Mouse (Mus musculus) effector memory CD4-positive, alpha-beta T cell, adult 5 months (primary cell): Measurements from ENCODE around the gene Slc11a2. TPM values are rescaled to one million over a fixed set of nuclear protein-coding genes. Genes with fewer than 3 reads are reported as not detected.

ENCODE experiments used
- polyA plus RNA-seq: library from polyadenylated mRNA; unstranded; fragments of 100-300 nt; shearing (Covaris generic); gene quantifications from one replicate; pipeline ENCODE4 v1.2.1, GENCODE M21; 2017

The Slc11a2 gene
- polyA plus RNA-seq, result 34.4 TPM

DNA sequence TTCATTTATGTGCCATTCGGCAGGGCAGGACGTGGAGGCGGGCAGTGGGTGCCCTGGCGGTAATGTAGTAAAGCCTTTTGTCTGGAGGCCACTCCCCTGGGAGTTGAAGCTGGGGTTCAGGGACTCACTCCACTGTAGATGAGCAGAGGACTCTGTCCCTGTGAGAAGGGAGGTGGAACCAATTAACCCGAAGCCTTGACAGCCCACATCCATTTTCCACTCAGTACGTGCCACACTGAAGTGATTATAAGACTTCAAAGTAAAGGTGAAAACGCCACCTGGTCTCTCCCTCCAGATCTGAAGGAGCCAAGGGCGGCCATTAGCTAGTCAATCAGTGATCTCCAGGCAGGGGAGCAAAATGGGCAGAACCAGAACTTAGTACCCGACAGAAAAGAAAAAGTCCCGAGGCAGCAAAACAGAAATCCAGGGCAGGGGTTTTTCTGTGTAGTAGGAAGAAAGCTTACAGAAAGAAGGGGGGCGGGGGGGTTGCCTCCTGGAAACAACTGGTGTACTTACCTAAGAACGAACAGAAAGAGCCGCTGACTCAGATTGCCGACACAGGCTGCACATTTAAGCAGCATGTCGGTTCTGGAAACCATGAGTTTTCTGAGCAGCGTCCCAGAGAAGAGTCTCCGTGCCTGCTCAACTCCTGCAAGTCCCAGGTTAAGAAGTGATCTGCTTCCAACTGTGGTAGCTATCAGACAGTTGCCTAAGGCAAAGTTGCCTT, at the start of gene Slc11a2:
Slc11a2 (minus strand) TSS at position 677 of the 727 bp plus-strand sequence.

DNA sequence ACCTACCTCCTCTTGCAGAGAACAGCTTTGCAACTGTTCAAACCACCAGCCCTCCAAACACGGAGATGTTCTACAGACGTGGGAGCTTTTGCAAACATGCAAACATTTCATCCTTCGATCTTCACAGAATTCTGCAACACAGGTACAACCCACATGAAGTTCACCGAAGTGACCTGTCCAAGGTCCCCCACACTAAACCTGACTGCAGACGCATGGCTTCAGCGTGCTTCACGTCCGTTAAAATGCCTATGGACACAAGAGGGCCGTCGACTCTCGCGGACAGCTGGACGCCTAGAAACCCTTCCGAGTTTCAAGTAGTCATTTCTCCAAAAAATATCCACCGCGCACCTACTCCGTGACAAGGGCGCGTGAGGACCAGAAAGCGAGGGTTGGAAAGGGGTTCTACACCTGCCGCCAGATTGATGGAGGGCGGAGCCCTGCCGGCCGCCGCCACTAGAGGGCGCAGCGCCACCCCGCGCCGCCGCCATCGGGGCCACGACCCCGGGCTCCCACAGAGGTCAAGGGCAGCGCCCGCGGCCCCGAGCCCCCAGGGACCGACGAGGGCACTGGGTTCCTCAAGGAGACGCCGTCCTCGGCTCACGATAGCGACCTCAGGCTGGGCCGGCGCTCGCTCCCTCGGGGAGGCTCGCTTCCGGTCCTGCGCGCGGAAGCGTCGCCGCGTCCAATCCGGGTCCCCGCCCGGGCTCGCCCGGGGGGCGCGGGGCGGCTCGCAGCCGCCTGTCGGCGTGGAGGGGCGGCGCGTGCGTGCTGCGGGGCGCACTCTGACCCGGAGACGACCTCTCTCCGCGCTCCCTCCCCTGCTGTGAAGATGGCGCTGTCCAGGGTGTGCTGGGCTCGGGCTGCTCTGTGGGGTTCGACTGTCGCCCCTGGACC, 43.7 kb upstream of the Slc11a2 start, which contains the start of gene Letmd1:
Letmd1 (plus strand) TSS at position 729 of the 894 bp plus-strand sequence.

DNA sequence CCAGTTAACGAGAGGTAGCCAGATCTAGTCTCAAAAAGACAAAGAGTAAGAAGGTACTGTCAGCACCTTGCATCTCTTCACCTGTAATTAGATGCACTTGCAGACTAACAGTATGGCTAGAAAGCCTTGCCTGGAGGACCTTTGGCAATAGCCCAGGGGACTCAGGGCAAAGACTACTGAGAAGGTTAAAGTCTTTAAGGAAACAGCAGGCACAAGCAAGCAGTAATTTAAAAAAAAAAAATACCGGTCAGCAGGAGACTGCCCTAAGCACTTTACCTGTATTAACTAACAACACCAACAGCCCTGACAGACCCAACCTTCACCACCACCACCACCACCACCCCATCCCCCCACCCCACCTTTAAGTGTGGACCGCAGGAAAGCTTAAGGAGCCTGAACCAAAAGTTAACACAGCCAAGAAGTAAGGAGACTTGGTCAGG, 3.1 kb downstream of the Slc11a2 start, which contains the start of gene Gm5475:
Gm5475 (plus strand) TSS at position 390 of the 440 bp plus-strand sequence.

DNA sequence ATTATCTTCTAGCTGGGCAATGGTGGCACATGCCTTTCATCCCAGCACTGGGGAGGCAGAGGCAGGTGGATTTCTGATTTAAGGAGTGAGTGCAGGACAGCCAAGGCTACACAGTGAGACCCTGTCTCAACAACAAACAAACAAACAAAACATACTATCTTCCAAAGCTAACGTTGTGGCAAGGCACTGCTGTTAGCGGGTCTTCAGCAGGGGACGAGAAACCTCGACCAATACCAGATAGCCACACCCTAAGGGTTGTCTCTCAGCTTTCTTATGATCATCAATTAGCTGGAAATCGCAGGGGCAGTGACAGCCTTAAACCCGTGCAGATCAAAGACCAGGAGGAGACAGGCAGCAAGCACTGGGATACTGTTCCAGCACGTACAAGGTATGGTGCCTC, 60.6 kb downstream of the Slc11a2 start, which contains the start of gene Higd1c:
Higd1c (plus strand) TSS at position 301 of the 400 bp plus-strand sequence.

DNA sequence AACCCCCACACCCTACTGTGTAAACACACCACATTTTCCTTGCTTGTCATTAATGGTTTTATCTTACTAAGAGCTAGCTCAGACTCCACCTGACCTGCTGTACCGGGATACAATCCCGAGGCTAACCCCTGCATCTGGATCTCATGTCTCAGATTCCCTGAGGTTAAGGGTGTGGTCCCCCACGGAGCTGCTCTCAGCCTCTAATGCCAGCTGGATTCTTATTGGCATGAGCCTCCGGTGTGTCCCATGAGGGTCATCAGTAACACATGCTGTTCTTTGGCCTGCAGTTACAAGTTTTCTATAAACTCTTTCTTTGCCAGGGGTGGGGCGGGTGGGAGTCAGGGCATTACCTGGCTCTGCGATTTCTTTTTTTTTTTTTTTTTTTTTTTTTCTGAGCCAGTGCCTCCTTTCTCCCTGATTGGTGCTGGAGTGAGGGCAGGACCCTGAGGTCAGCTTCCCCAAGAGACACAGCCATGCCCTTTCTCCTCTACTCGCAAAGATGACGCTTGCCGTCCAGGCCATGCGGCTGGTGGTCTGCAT, 72.1 kb downstream of the Slc11a2 start, which contains the start of the genes Methig1 and Mettl7a2:
Methig1 (plus strand) TSS at position 439 of the 540 bp plus-strand sequence.
Mettl7a2 (plus strand) TSS at position 490 of the 540 bp plus-strand sequence.

Other genes with a start within 250 kb of the Slc11a2 start
- gene Atf1, start 197.3 kb downstream of the Slc11a2 start, polyA plus RNA-seq, result 70.3 TPM
- gene Tmprss12, start 144.2 kb downstream of the Slc11a2 start, polyA plus RNA-seq, result not detected
- 13.5 TPM for gene Mettl7a1, start 120.9 kb downstream of the Slc11a2 start, polyA plus RNA-seq
- gene Mettl7a3, start 90.1 kb downstream of the Slc11a2 start, polyA plus RNA-seq, result not detected
- not detected for gene Methig1, start 71.9 kb downstream of the Slc11a2 start, polyA plus RNA-seq
- gene Mettl7a2, start 71.9 kb downstream of the Slc11a2 start, polyA plus RNA-seq, result not detected
- gene Higd1c, start 60.5 kb downstream of the Slc11a2 start, polyA plus RNA-seq, result not detected
- gene Gm5475, start 2.9 kb downstream of the Slc11a2 start, polyA plus RNA-seq, result 0.20 TPM
- 32.7 TPM for gene Letmd1, start 44.0 kb upstream of the Slc11a2 start, polyA plus RNA-seq
- gene Csrnp2, start 70.4 kb upstream of the Slc11a2 start, polyA plus RNA-seq, result 8.8 TPM
- 6.4 TPM for gene Tfcp2, start 126.9 kb upstream of the Slc11a2 start, polyA plus RNA-seq
- gene Pou6f1, start 174.9 kb upstream of the Slc11a2 start, polyA plus RNA-seq, result 179 TPM
- 714 TPM for gene Dazap2, start 190.3 kb upstream of the Slc11a2 start, polyA plus RNA-seq
- not detected for gene Smagp, start 211.9 kb upstream of the Slc11a2 start, polyA plus RNA-seq
- gene Bin2, start 244.5 kb upstream of the Slc11a2 start, polyA plus RNA-seq, result 705 TPM